Mouse (Mus musculus): ENCODE data around the gene Svip.

The Svip gene

DNA sequence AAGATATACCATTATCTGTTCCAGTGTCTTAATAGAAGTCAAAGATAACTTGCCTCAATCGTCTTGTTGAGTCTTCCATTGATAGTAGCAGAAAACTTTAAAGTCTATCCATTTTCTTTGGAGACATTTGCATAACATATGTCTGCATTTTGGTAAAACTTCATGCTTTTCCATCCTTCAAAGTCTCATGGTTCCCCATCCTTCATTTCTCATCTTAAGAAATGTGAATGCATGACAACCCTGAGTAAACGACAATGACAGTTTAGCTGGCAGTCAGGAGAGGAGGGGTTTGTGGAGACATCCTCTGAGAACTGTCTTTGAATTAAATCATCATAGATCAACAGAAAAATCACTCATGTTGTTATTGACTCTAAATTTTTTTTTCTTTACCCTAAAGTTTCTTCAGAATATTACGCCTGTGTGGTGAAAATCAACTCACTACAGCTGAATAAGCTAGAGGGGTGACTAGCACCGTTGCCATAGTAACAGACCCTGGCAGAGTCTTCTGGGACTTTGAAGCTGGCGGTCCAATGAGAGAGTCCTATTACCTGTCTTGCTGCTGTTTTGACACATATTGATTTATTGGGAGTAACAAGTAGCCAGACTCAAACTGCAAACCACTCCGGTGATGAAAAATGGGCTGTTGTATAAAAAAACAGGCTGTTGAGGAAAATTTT, 45.0 kb downstream of the Svip start:
- DNase-seq = no peak

DNA sequence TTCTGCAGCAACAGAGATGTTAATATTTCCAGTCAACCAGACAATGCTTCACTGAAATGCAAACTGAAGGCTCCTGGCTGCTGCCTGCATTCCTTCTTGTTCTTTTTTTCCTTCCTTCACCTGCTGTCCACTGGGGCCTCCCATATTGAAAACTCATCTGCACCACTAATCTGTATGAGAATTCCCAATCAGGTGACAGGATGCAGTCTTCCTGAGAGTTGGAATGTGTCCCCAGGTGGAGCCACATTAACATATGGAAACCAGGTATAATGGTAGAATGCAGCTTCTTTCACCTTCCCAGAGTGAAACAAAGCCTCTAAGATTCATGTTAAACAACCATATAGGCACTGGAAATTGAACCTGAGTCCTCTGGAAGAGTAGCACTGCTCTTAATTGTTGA, 48.1 kb downstream of the Svip start:
- DNase-seq = no peak

- DNase-seq = no peak
Observed at GRCm38 (mm10) chr7:51955424-51956041, 50.3 kb downstream of the Svip start.

Data from lung, postnatal 10 days (tissue).